ENCODE assay signal across 23 mouse cellular contexts in the genomic region with DNA sequence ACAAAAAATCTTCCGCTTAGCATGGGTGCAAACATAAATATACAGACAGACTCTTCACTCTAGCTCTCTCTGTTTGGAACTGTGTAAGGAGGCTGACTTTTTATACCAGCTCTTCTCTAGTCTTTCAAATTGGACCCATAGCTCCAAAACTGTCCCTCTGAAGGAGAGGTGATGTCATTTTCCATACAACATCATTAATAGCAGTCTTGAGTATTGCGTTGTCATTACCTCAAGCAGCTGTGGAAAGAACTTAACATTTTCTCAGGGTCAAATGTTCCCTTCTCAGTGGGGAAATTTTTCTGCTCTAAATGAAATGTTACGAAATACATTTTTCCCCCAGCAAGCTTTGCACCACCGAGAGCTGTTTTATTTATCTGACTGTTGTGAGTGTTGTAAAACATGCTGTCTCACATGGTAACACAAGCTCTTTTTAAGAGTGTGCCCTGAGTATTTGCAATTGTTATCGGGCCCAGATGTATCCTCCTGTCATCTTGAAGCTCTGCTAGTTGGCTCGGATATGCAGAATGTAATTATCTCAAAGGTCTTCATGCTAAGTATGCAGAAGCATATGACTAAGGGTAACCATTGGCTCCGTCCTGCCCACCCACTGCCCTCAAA. TPM values are rescaled to one million over a fixed set of nuclear protein-coding genes. Genes with fewer than 3 reads are reported as not detected.
A peak's percentile ranks its signal among the peaks of the same experiment; 100 is the strongest.
DNase-seq lines count a peak whose midpoint lies in the region; ATAC-seq and TF ChIP-seq lines count a peak whose summit lies in the region.
"Had no signal": no experiment of that assay in that cellular context is flagged by ENCODE, and none has a peak within 500 bp of the region (broad histone marks: within the 10 kb centered on the region; RNA-seq: fewer than 3 reads in every experiment).

No protein-coding gene starts in this region.

- no peak overlapping the region for H3K4me2 ChIP-seq in heart, embryonic 13.5 days
- no peak overlapping the region; the same call in 1 of the 2 replicates for H3K4me2 ChIP-seq in lung, embryonic 14.5 days
- H3K4me2 ChIP-seq in lung, embryonic 16.5 days (ENCODE audit: low read depth, low read length), result no peak overlapping the region
- H3K4me2 ChIP-seq: heart, embryonic 11.5 days; midbrain, embryonic 12.5 days had no signal

- no peak for ATAC-seq in heart, embryonic 13.5 days (ENCODE audit: extremely low read depth, insufficient number of reproducible peaks, low FRiP score, low TSS enrichment)
- ATAC-seq in lung, embryonic 14.5 days (ENCODE audit: insufficient read depth), result peak; percentile 93
- ATAC-seq in lung, embryonic 16.5 days (ENCODE audit: low read depth), result peak; percentile 92
- no peak for ATAC-seq in frontal cortex, adult (ENCODE audit: low TSS enrichment)
- ATAC-seq: forebrain, embryonic 14.5 days; inflammation-experienced regulatory T-cells, adult 6 months had no signal

- intact Hi-C loops in heart, postnatal 14 days (cut with DNase I), result loop anchor here (5.0 to 10.0 kb wide), 4 partner anchors 64 to 966 kb away; no protein-coding TSS in a partner anchor

- no peak for TF ChIP-seq CTCF in lung, embryonic 14.5 days (IDR thresholded peaks at IDR 0.05; ENCODE audit: low read depth)
- TF ChIP-seq CTCF in lung, adult 2 months (IDR thresholded peaks at IDR 0.05; ENCODE audit: insufficient read depth, low read length), result no peak

- H3K9me3 ChIP-seq in heart, embryonic 13.5 days, result no peaks in the 10 kb centered on the region
- no peaks in the 10 kb centered on the region for H3K9me3 ChIP-seq in lung, embryonic 14.5 days (ENCODE audit: low read depth, low read length)
- no peaks in the 10 kb centered on the region for H3K9me3 ChIP-seq in lung, embryonic 16.5 days (ENCODE audit: control insufficient read depth, low read length)
- H3K9me3 ChIP-seq: midbrain, embryonic 12.5 days had no signal

- peak overlapping the region; percentile 69 for H3K27ac ChIP-seq in heart, embryonic 13.5 days (replicated peaks)
- H3K27ac ChIP-seq in lung, embryonic 14.5 days (ENCODE audit: low read depth), result peak overlapping the region; percentile 85
- H3K27ac ChIP-seq in lung, embryonic 16.5 days (ENCODE audit: low read length), result peak overlapping the region; percentile 87
- H3K27ac ChIP-seq: liver, embryonic 14.5 days; midbrain, embryonic 12.5 days had no signal

- H3K9ac ChIP-seq in heart, embryonic 13.5 days, result no peak overlapping the region
- no peak overlapping the region for H3K9ac ChIP-seq in lung, embryonic 14.5 days
- no peak overlapping the region for H3K9ac ChIP-seq in lung, embryonic 16.5 days (ENCODE audit: low read length)
- H3K9ac ChIP-seq: liver, embryonic 14.5 days; midbrain, embryonic 12.5 days had no signal

- H3K27me3 ChIP-seq in heart, embryonic 13.5 days (replicated peaks), result no peaks in the 10 kb centered on the region
- no peaks in the 10 kb centered on the region for H3K27me3 ChIP-seq in lung, embryonic 14.5 days (ENCODE audit: insufficient read depth, low read length)
- H3K27me3 ChIP-seq in lung, embryonic 16.5 days (ENCODE audit: control insufficient read depth, insufficient read depth, low read depth, low read length), result no peaks in the 10 kb centered on the region
- H3K27me3 ChIP-seq: midbrain, embryonic 12.5 days had no signal

- TF ChIP-seq POLR2A in lung, adult 2 months (IDR thresholded peaks at IDR 0.05; ENCODE audit: borderline replicate concordance, extremely low read depth, low read depth, low read length), result no peak

- H3K4me3 ChIP-seq in heart, embryonic 13.5 days, result no peak overlapping the region
- H3K4me3 ChIP-seq in lung, embryonic 14.5 days (ENCODE audit: low read depth, low read length), result no peak overlapping the region
- no peak overlapping the region for H3K4me3 ChIP-seq in lung, adult 2 months (replicated peaks; ENCODE audit: extremely low read depth, low read depth, low read length)
- no peak overlapping the region for H3K4me3 ChIP-seq in lung, embryonic 16.5 days (ENCODE audit: low read length)
- H3K4me3 ChIP-seq: midbrain, embryonic 12.5 days had no signal

- WGBS in heart, embryonic 13.5 days, result 59% methylated on average over 7 of the region's 7 CpGs
- 32% methylated on average over 7 of the region's 7 CpGs for WGBS in lung, embryonic 14.5 days
- WGBS in lung, adult 2 months, result 56% methylated on average over 7 of the region's 7 CpGs
- WGBS in lung, embryonic 16.5 days, result 36% methylated on average over 7 of the region's 7 CpGs

- no peak for DNase-seq in heart, postnatal 14 days
- peak; percentile 89 for DNase-seq in lung, embryonic 14.5 days
- no peak for DNase-seq in lung, adult 2 months
- no peak for DNase-seq in thymus, postnatal 4 days
- DNase-seq: B cell, adult 2 months; cerebellum, adult 18-20 months; retina, postnatal 1 day had no signal

- no peaks in the 10 kb centered on the region for H3K36me3 ChIP-seq in heart, embryonic 13.5 days
- H3K36me3 ChIP-seq in lung, embryonic 14.5 days (ENCODE audit: insufficient read depth), result no peaks in the 10 kb centered on the region
- no peaks in the 10 kb centered on the region for H3K36me3 ChIP-seq in lung, embryonic 16.5 days (ENCODE audit: control insufficient read depth, insufficient read depth, low read length)
- H3K36me3 ChIP-seq: midbrain, embryonic 12.5 days had no signal

- H3K4me1 ChIP-seq in heart, embryonic 13.5 days, result peaks cover 10% of the 10 kb centered on the region
- peaks cover 13% of the 10 kb centered on the region; the same call in 1 of the 2 replicates for H3K4me1 ChIP-seq in lung, embryonic 14.5 days (ENCODE audit: insufficient read depth)
- peaks cover 6% of the 10 kb centered on the region for H3K4me1 ChIP-seq in lung, adult 2 months (ENCODE audit: control insufficient read depth, insufficient read depth, low read length)
- peaks cover 12% of the 10 kb centered on the region for H3K4me1 ChIP-seq in lung, embryonic 16.5 days (replicated peaks; ENCODE audit: control insufficient read depth, insufficient read depth, low read length)
- H3K4me1 ChIP-seq: midbrain, embryonic 12.5 days had no signal

RNA-seq across cellular contexts. Expression of a gene that starts 38.0 kb away (rescaled TPM):
- not detected in 2 replicates for polyA plus RNA-seq in heart, embryonic 13.5 days (2015; fragmentation: Nextera tagmentation; extraction: Ambion mirVana)
- total RNA-seq in heart, postnatal 14 days (2021), result not detected
- not detected in 2 replicates for polyA plus RNA-seq in lung, embryonic 14.5 days (2014; fragmentation: Nextera tagmentation; extraction: Ambion mirVana)
- polyA plus RNA-seq in lung, adult 2 months (2012; rRNA removed), result not detected in 2 replicates
- polyA plus RNA-seq in lung, embryonic 16.5 days (2015; fragmentation: Nextera tagmentation; extraction: Ambion mirVana), result 0.05 TPM in 1 of 2 replicates, not detected in the other
- total RNA-seq: adrenal gland, adult 18-20 months; layer of hippocampus, postnatal 25 days; left cerebral cortex, postnatal 36 days; neutrophil, adult 5-6 weeks had no signal
- polyA plus RNA-seq: forebrain, embryonic 14.5 days; heart, embryonic 11.5 days; hindbrain, embryonic 11.5 days; large intestine, adult 2 months; liver, embryonic 14.5 days; midbrain, embryonic 12.5 days; small intestine, adult 2 months; stomach, embryonic 14.5 days had no signal

Comparison
In these comparisons a context has a peak if more than half of its experiments do, and no peak if none do; other contexts are left out.
1. ATAC-seq: peak in lung, embryonic 14.5 days (single experiment) and lung, embryonic 16.5 days (single experiment); none in heart, embryonic 13.5 days (single experiment) and frontal cortex, adult (single experiment).
2. Peak in every context shown above with its lines, with median percentiles within 50 percentile points of each other: H3K27ac ChIP-seq.